Mouse (Mus musculus) cerebellum, adult (tissue): ENCODE data around the gene Rnf220.

Source experiments
- ATAC-seq: cut with Nextera tagmentation; 2 replicates; pipeline ENCODE4 v1.9.2; 2017; ENCODE audit warnings: mild to moderate bottlenecking, moderate library complexity, mixed read lengths; ENCODE audit not compliant: insufficient number of reproducible peaks, low FRiP score, low TSS enrichment

Gene Rnf220

DNA sequence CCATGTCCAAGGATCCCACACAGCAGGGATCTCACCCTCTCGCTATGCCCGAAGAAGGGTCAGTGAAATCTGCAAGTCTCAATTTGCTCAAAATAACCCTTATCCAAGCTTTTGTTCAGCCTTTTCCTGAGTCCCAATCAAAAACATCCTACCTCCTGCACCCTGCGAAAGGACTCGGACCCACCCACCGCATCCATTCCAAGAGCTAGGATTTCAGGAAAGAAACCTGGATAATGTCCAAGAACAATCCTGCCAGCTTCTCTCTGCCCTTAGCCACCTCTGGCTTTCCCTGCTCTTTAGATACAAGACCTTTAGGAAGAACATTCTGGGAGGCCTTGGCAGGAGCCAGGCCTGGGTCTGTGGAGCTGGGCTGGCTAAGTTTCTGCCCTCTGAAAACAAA lies 144.8 kb downstream of the Rnf220 start:
- ATAC-seq = no peak

DNA sequence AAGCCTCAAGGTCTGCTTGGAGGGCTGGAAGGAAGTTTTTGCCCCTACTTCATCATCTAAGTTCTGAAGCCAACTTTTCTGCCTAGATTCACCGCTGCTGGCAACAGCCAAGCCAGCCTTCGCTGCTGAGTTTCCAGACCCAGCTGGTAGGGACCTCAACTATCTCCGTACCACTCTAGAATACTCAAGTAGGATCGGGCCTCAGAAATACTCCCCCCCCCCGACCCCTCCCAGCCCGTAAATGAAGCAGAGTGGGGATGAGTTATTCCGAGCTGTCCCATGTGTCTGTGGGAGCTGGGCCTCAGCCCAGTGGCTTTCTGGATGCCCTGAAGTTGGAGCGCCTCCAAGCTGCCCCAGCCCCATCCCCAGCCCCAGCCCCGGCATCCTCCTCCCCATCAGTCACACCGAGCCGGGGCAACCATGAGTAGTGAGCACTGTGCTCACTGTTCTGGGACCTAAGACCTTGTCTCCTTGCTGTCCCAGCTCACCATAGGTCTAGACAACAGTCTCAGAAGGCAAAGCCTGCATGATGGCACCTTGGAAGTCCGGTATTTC lies 146.6 kb downstream of the Rnf220 start:
- no peak for ATAC-seq

GRCm38 (mm10) chr4:117349327-117349726 lies 147.5 kb downstream of the Rnf220 start:
- ATAC-seq = no peak

GRCm38 (mm10) chr4:117346025-117346424 lies 150.8 kb downstream of the Rnf220 start:
- no peak for ATAC-seq

DNA sequence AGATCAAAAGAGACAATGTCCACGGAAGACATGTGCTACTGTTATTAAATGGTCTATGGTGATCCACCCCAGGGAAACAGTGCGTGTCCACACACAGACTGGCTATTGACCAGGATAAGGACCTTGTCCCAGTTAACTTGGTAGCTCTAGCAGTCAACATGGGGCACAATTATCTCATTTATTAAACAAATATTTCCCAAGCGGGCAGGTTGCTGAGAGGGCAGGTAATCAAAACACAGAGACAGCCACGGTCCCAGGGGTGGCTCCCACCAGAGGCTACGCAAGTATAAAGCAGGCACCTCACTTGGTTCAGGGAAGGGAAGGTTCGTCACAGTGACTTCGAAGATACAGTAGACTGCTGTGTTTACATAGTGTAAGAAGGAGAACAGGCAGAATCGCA lies 153.5 kb downstream of the Rnf220 start:
- ATAC-seq = no peak

DNA sequence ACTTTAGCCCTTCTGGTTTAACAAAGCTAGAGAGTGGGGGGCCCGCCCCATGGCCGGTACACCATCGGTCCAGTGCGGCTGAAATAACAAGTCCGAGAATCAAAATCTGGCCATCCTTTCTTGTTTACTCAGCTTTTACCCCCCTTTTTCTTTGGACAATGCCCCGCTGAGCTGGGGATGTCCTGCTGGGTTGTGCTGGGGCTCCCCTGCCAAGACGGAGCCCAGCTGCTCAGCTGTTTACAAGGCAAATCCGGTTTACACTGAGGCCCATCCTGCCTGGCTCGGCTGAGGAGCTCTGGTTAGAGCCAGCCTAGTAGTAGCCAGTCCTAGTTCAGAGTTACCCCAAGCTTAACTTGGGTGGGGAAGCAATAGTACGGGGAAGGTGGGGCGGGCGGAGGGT lies 154.1 kb downstream of the Rnf220 start:
- ATAC-seq = no peak

GRCm38 (mm10) chr4:117341282-117341681 lies 155.6 kb downstream of the Rnf220 start:
- ATAC-seq = no peak

DNA sequence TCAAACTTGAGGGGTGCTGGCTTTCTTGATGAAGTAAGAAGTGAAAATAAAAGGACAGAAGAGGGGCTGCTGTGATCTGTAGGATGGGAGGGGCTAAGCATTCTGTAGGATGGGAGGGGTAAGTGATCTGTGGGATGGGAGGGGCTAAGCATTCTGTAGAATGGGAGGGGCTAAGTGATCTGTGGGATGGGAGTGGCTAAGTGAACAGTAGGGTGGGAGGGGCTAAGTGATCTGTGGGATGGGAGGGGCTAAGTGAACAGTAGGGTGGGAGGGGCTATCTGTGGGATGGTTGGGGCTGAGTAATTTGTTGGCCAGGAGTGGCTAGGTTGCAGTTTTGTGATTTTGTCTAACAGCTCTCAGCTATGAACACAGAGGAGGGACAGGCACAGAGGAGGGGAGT lies 157.1 kb downstream of the Rnf220 start:
- ATAC-seq = no peak

DNA sequence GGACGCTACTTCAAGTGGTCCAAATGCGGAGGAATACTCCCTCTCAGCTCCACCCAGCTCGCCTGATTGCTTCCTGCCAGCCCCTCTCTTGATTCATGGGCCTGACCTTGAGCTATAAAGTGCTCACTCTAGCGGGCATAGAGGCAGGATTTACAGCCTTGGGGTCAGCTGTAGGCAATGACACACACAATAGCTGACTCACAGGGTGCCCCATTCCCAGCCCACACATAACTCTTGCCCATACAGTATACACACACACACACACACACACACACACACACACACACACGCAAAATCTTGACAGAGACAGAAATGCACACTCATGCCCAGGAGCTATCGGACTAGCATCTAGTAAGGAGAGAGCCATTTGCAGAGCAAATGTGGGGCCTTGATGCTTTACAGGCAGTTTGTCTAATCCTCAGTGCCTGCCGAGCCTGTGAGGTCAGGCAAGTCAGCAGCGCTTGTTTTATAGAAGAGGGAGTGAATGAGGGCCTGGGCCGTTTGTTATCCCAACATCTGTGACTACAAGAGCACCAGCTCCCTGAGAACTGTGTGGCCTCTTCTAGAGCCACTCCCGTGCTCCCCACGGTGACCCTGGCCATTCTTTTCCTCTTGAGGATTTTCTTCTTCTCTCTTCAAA lies 165.9 kb downstream of the Rnf220 start:
- ATAC-seq = no peak

GRCm38 (mm10) chr4:117330132-117330531 lies 166.7 kb downstream of the Rnf220 start:
- ATAC-seq = no peak

GRCm38 (mm10) chr4:117326915-117327314 lies 169.9 kb downstream of the Rnf220 start:
- ATAC-seq = no peak

DNA sequence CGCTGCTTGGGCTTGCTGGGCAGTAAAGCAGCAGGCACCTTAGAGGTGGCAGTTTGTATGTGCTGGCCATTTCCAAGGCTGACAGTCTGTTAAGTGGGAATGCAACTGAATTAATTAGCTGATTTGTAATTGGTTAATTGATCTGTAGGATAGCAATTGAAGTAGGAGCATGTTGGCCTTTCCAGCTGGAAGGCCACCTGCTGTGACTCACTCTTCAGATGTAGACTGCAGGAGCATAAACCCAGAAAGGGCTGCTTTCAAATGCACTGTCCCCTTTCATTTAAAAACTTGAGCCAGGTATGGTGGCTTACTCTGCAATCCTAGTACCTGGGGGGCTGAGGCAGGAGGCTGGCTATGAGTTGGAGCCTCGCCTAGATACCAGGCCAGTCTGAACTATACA lies 171.8 kb downstream of the Rnf220 start:
- no peak for ATAC-seq

- ATAC-seq = no peak
Observed at GRCm38 (mm10) chr4:117323515-117324344, 173.1 kb downstream of the Rnf220 start.

DNA sequence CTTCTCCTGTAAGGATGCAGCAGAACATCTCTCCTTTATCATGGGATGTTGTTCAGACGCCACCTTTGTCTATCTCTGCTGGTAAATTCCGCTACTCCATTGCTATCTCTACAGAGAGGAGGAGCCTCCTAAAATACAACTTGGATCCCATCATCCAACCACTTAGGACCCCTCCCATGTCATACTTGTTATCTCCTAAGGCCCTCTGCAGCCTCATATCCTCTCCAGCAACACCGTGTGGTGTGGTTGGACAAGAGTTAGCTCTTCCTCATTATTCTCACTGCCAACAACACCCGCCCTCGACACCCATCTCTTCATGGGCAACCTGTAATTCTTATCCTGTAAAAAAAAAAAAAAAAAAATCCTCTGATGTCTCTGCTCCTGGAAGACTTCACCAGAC lies 175.8 kb downstream of the Rnf220 start:
- ATAC-seq = no peak

DNA sequence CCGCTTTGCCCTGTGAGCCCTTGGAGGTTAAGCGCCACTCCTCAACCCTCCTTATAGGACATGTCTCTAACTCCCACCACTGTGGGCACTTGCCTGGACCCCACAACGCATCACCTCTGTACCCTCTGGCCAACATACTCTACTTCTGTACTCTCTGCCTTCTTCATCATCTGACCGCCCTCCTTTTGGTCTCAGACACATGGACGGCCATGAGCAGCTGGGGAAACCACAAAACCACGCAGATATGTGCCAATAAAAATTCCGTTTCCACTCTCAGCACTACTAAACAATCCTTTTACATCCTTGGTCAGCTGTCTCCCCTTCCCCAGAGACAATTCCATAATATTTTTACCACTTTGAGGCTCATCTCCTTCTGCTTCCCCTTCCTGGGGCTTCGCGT lies 178.3 kb downstream of the Rnf220 start:
- ATAC-seq = no peak

DNA sequence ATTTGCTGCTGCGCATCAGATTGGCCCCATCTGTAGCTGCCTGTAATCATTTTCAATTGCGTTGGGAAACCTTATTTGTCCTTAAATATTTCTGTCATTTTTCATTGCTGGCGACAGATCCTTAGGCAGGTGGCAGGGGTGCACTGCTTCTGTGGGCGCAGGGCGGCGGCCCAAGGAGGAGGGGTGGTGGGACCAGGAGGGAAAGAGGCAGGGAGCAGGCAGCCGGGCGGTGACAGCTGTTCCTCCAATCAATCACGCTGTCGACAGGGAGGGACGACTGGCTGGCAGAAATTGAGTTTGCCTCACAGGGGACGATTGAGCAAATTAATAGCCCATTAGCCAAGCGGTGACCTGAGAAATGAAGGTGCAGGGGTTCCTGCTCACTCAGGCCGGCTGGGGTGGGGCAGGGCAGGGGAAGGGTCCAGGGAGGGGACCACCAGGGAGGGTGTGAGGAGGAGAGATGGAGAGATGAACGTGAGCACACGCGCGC lies 179.1 kb downstream of the Rnf220 start:
- ATAC-seq = no peak

GRCm38 (mm10) chr4:117316800-117317199 lies 180.1 kb downstream of the Rnf220 start:
- ATAC-seq = no peak

- no peak for ATAC-seq
Observed at GRCm38 (mm10) chr4:117314849-117315500, 181.9 kb downstream of the Rnf220 start.

GRCm38 (mm10) chr4:117313085-117313424 lies 183.8 kb downstream of the Rnf220 start:
- ATAC-seq = no peak

DNA sequence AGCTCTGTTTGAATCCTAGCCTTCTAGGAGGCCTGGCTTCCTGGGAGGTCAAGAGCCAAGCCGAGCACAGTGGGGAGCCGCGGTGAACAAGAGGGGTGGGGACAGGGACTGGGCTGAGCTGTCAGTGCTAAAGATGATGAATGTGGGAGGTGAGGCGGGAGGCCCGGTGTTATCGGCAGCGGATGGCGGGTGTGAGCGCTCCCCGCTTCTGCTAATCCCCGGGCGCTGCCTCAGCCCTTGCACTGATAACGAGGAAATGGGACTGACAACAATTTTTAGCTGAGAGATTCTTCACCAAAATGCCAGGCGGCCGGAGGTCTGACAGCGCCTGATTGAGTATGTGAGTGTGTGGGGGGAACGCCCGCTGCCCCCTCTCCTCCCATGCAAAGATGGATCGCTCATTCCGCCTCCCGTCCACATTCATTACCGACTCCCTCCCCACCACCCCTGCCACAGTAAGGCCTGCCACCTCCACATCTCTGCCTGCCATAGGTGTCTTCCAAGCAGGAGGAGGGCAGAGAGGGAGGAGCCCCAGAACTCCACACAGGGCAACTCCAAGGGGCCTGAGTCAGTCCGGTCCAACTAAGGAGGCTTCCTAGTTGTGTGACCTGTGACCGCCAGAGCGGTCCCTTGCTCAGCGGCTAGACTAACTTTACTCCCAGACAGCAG lies 184.3 kb downstream of the Rnf220 start:
- ATAC-seq = no peak

GRCm38 (mm10) chr4:117311891-117312290 lies 185.0 kb downstream of the Rnf220 start:
- no peak for ATAC-seq
